Mouse (Mus musculus): ENCODE measurements around the gene Selenom. TPM values are rescaled to one million over a fixed set of nuclear protein-coding genes. Genes with fewer than 3 reads are reported as not detected.

Selenom gene
- polyA plus RNA-seq, 1 experiment from 2014 or later = 73.5 TPM

DNA sequence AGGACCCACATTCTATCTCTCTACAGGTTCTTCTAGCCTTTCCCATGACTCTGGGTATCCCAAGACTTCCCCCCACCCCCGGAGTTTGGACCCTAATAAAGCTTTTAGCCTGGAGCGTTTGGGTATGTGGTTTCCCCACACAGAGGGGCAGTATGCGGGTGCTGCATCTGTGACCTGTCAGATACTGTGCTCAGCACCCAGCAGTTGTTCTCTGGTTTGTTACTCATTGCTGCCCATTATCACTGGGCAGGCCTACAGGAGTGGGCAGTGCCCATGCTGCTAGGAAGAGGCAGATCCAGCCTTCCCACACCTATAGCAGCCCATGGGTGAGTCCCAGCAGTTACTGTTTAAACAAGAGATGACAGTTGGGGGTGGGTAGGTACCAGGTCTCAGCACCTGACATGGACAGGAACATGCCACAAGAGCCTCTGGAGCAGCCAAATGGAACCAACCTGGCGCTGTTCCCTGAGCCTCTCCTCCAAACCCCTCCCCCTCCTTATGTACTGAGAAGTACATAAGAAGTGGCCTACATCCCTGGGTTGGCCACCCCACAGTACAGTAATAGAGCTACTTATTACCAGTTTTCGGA lies 22.4 kb downstream of the Selenom start:
- H3K27me3 ChIP-seq (ENCODE audit: insufficient read depth, poor library complexity, severe bottlenecking) = no peaks in the 10 kb centered on the region
- H3K4me1 ChIP-seq (replicated peaks) = peaks cover 51% of the 10 kb centered on the region
- H3K27ac ChIP-seq = no peak overlapping the region
- peak overlapping the region; percentile 62; the same call in 1 of the 2 replicates for H3K4me3 ChIP-seq
- H3K36me3 ChIP-seq = peaks cover 29% of the 10 kb centered on the region
- DNase-seq (ENCODE audit: low spot score) = no peak
- no peaks in the 10 kb centered on the region for H3K9me3 ChIP-seq
- WGBS = 95% methylated on average over 5 of the region's 5 CpGs

- H3K27me3 ChIP-seq (ENCODE audit: insufficient read depth, poor library complexity, severe bottlenecking) = no peaks in the 10 kb centered on the region
- peaks cover 55% of the 10 kb centered on the region for H3K4me1 ChIP-seq (replicated peaks)
- no peaks in the 10 kb centered on the region for H3K9me3 ChIP-seq
- no peak for DNase-seq (ENCODE audit: low spot score)
- peak overlapping the region; percentile 65 for H3K4me3 ChIP-seq
- WGBS = 88% methylated on average over 3 of the region's 3 CpGs
- H3K27ac ChIP-seq = no peak overlapping the region
- H3K36me3 ChIP-seq = peaks cover 20% of the 10 kb centered on the region
Measured at GRCm38 (mm10) chr11:3537711-3538110, 23.2 kb downstream of the Selenom start.

DNA sequence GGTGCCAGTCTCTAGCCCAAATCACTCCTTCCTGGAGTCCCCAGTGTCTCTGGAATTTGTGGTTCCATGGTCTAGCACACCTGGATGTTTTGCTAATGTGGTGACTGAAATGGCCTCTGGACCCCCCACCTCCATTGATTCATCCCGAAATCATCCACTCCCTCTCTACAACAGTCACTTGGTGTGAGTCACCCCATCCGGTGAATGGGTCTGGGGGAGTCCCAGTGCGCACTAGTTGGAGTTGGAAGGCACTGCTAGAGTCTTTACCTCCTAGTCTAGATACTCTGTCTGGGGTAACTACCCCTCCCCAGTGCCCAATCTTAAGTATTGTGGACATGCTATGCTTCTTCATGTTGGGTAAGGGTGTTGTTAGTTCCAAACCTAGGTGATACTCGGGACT lies 23.9 kb downstream of the Selenom start:
- 67% methylated on average over 4 of the region's 4 CpGs for WGBS
- H3K4me1 ChIP-seq (replicated peaks) = peaks cover 55% of the 10 kb centered on the region

DNA sequence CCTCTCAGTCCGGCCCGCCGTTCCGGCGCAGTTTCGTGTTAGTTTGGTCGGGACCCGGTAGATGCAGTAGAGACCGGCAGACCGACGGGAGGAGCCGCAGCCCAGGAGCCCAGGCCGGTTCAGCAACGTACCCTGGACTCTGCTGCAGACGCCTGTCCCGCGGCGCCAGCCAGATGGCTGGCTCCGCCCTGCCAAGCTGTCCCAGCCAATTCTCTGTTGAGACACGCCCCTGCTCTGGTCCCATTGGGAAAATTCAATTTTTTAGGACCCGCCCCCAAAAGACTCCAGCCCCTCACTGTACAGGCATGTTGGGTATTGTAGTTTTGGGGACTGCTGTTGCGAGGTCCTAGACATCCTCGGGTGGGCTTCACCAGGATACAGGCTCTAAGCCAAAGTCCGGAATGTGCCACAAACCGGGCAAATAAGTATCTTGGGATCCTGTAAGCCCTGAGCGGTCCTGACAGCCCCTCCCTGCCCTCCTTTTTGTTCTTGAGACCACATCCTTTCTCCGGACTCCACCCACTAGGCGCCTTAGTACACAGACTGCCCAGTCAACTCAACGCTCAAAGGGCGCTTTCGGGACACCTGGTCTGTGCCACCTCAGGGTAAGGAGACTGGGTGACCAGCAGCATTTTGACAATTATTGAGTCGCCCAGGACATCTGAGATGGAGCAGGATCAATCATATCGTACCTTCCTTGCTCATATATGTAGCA lies 24.8 kb downstream of the Selenom start:
- Histone ChIP-seq H3K36me3 (peaks cover 6% of the 10 kb centered on the region; the same call in 1 of the 2 replicates), H3K4me3 (peak overlapping the region; percentile 65), H3K27me3 (ENCODE audit: insufficient read depth, poor library complexity, severe bottlenecking) (no peaks in the 10 kb centered on the region), H3K27ac (peak overlapping the region; percentile 90), H3K9me3 (no peaks in the 10 kb centered on the region), H3K4me1 (replicated peaks) (peaks cover 55% of the 10 kb centered on the region)
- WGBS = 6% methylated on average over 33 of the region's 33 CpGs
- DNase-seq (ENCODE audit: low spot score) = peak; percentile 92

More for the DNA sequence above, 23.9 kb downstream of the Selenom start:
- no peaks in the 10 kb centered on the region for H3K9me3 ChIP-seq
- peak overlapping the region; percentile 65 for H3K4me3 ChIP-seq
- DNase-seq (ENCODE audit: low spot score) = no peak
- H3K27me3 ChIP-seq (ENCODE audit: insufficient read depth, poor library complexity, severe bottlenecking) = no peaks in the 10 kb centered on the region
- peaks cover 14% of the 10 kb centered on the region for H3K36me3 ChIP-seq
- H3K27ac ChIP-seq = peak overlapping the region; percentile 90

- Histone ChIP-seq H3K27ac (peak overlapping the region; percentile 90; the same call in 1 of the 2 replicates), H3K4me3 (peak overlapping the region; percentile 65)
- no peak for DNase-seq (ENCODE audit: low spot score)
Measured at GRCm38 (mm10) chr11:3539826-3540196, 25.3 kb downstream of the Selenom start.

GRCm38 (mm10) chr11:3540451-3541085 lies 26.1 kb downstream of the Selenom start, which contains the start of gene Smtn:
Gene Smtn (minus strand): TSS chr11:3540612.
- no peak for DNase-seq (ENCODE audit: low spot score)
- 93% methylated on average over 23 of the region's 23 CpGs for WGBS

More at GRCm38 (mm10) chr11:3539826-3540196, 25.3 kb downstream of the Selenom start:
- Histone ChIP-seq H3K9me3 (peaks cover 5% of the 10 kb centered on the region; the same call in 1 of the 2 replicates), H3K4me1 (replicated peaks) (peaks cover 52% of the 10 kb centered on the region), H3K36me3 (peaks cover 6% of the 10 kb centered on the region; the same call in 1 of the 2 replicates), H3K27me3 (ENCODE audit: insufficient read depth, poor library complexity, severe bottlenecking) (no peaks in the 10 kb centered on the region)
- 79% methylated on average over 4 of the region's 4 CpGs for WGBS

GRCm38 (mm10) chr11:3541932-3542331 lies 27.4 kb downstream of the Selenom start:
- Histone ChIP-seq H3K9me3 (peaks cover 5% of the 10 kb centered on the region; the same call in 1 of the 2 replicates), H3K4me3 (no peak overlapping the region), H3K36me3 (0 out of 2 replicates have a peak, but pooled peaks cover 2% of the 10 kb centered on the region), H3K27me3 (ENCODE audit: insufficient read depth, poor library complexity, severe bottlenecking) (no peaks in the 10 kb centered on the region), H3K4me1 (replicated peaks) (peaks cover 39% of the 10 kb centered on the region), H3K27ac (no peak overlapping the region)
- DNase-seq (ENCODE audit: low spot score) = no peak
- WGBS = 64% methylated on average over 3 of the region's 3 CpGs

More at GRCm38 (mm10) chr11:3540451-3541085, 26.1 kb downstream of the Selenom start, which contains the start of gene Smtn:
- H3K4me3 ChIP-seq = peak within 1 kb of the TSS; percentile 65
- H3K9me3 ChIP-seq = peaks cover 5% of the 10 kb centered on the region; the same call in 1 of the 2 replicates
- H3K27me3 ChIP-seq (ENCODE audit: insufficient read depth, poor library complexity, severe bottlenecking) = no peaks in the 10 kb centered on the region
- H3K36me3 ChIP-seq = 0 out of 2 replicates have a peak, but pooled peaks cover 6% of the 10 kb centered on the region
- peaks cover 48% of the 10 kb centered on the region for H3K4me1 ChIP-seq (replicated peaks)
- peak within 1 kb of the TSS; percentile 90 for H3K27ac ChIP-seq

DNA sequence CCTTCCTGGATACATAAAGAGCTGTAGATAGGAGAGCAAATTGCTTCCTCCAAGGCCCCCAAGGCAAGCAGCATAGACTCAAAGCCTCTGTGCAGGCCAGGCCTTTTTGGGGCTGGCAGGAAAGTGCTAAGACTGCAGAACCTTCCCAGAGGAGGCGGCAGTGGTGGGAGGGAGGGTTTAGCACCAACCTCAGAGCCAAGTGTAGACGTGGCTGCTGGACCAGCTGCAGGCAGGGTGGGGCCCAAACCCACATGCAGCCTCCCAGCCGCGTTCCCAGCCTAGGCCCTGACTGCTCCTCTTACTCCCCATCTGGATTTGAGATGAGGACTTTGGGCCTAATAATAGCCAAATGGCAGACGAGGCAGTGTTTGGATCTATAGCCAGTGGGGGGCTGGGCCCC lies 28.5 kb downstream of the Selenom start:
- WGBS = 51% methylated on average over 5 of the region's 5 CpGs
- DNase-seq (ENCODE audit: low spot score) = no peak

DNA sequence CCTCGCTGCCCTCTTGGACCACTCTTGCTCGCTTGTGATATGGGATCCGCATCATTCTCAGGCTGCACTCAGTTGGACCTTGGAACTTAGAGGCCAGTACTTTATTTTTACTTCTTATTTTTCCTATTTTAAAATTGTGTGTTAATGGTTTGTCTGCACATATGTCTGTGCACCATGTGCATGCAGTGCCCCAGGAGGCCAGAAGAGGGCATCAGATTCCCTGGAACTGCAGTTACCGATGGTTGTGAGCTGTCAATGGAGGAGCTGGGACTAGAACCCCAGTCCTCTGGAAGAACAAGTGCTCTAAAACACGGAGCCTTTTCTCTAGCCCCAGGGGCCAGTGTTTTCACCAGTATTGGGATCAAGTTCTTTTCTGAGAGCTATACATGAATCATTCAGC lies 29.9 kb downstream of the Selenom start:
- 93% methylated on average over 5 of the region's 5 CpGs for WGBS
- Histone ChIP-seq H3K36me3 (no peaks in the 10 kb centered on the region), H3K9me3 (peaks cover 5% of the 10 kb centered on the region; the same call in 1 of the 2 replicates), H3K4me3 (no peak overlapping the region), H3K27ac (no peak overlapping the region), H3K4me1 (replicated peaks) (peaks cover 22% of the 10 kb centered on the region), H3K27me3 (ENCODE audit: insufficient read depth, poor library complexity, severe bottlenecking) (no peaks in the 10 kb centered on the region)
- DNase-seq (ENCODE audit: low spot score) = no peak

More for the DNA sequence above, 28.5 kb downstream of the Selenom start:
- Histone ChIP-seq H3K27me3 (ENCODE audit: insufficient read depth, poor library complexity, severe bottlenecking) (no peaks in the 10 kb centered on the region), H3K9me3 (peaks cover 5% of the 10 kb centered on the region; the same call in 1 of the 2 replicates), H3K36me3 (no peaks in the 10 kb centered on the region), H3K4me1 (replicated peaks) (peaks cover 30% of the 10 kb centered on the region), H3K27ac (0 out of 2 replicates have a peak overlapping the region, but pooled peaks have one; percentile 37), H3K4me3 (no peak overlapping the region)

DNA sequence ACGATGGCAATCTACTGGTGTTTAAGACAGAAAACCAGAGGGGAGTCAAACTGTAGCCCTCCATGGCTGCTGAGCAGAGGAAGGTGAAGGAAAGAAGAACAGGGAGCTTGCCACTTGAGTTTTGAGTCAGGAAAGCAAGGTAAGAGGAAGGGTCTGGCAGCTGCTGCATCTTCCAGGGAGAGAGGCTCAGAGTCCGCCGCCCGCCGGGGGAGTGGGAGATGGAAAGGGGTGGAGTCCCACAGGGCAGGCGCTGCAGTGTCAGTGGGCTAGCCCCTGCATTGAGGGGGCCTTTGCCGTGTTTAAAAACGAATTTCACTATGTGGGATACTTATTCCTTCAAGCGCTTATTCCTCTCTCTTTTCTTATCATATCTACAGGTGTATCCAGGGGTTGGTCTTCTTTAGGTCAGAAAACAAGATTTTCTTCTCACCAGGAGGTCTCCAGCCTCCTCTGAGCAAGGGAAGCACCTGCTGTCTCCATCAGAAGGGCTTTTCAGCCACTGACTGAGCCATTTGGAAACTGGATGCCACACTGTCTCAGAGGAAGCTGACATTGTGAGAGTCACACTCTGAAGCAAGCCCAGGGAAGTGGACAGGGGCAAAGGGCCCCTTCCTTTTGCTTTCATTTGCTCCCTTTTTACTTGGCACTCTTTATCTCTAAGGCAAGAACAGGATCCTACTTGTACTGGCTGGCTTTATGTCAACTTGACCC lies 31.2 kb downstream of the Selenom start:
- H3K27ac ChIP-seq = peak overlapping the region; percentile 41; the same call in 1 of the 2 replicates
- H3K36me3 ChIP-seq = no peaks in the 10 kb centered on the region
- DNase-seq (ENCODE audit: low spot score) = no peak
- H3K4me3 ChIP-seq = no peak overlapping the region
- peaks cover 5% of the 10 kb centered on the region; the same call in 1 of the 2 replicates for H3K9me3 ChIP-seq
- H3K4me1 ChIP-seq (replicated peaks) = peaks cover 17% of the 10 kb centered on the region
- WGBS = 16% methylated on average over 9 of the region's 9 CpGs
- no peaks in the 10 kb centered on the region for H3K27me3 ChIP-seq (ENCODE audit: insufficient read depth, poor library complexity, severe bottlenecking)

DNA sequence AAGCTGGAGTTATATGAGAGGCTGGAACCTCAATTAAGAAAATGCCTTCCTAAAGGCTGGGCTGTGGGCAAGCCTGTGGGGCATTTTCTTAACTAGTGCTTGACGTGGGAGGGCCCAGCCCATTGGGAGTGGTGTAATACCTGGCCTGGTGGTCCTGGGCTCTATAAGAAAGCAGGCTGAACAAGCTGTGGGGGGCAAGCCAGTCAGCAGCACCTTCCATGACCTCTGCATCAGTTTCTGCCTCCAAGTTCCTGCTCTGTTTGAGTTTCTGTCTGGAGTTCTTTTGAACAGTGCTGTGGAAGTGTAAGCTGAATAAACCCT lies 31.7 kb downstream of the Selenom start:
- no peak for DNase-seq (ENCODE audit: low spot score)
- 18% methylated on average over 1 of the region's 1 CpGs for WGBS
- Histone ChIP-seq H3K4me3 (no peak overlapping the region), H3K36me3 (no peaks in the 10 kb centered on the region), H3K27ac (peak overlapping the region; percentile 41; the same call in 1 of the 2 replicates), H3K27me3 (ENCODE audit: insufficient read depth, poor library complexity, severe bottlenecking) (no peaks in the 10 kb centered on the region), H3K4me1 (replicated peaks) (peaks cover 17% of the 10 kb centered on the region), H3K9me3 (peaks cover 5% of the 10 kb centered on the region; the same call in 1 of the 2 replicates)

- DNase-seq (ENCODE audit: low spot score) = no peak
- H3K27me3 ChIP-seq (ENCODE audit: insufficient read depth, poor library complexity, severe bottlenecking) = no peaks in the 10 kb centered on the region
- 86% methylated on average over 2 of the region's 2 CpGs for WGBS
Measured at GRCm38 (mm10) chr11:3547047-3547446, 32.6 kb downstream of the Selenom start.

More at GRCm38 (mm10) chr11:3547047-3547446, 32.6 kb downstream of the Selenom start:
- H3K27ac ChIP-seq = no peak overlapping the region
- peaks cover 13% of the 10 kb centered on the region for H3K4me1 ChIP-seq (replicated peaks)
- peaks cover 5% of the 10 kb centered on the region; the same call in 1 of the 2 replicates for H3K9me3 ChIP-seq
- H3K36me3 ChIP-seq = no peaks in the 10 kb centered on the region
- no peak overlapping the region for H3K4me3 ChIP-seq
